Mouse (Mus musculus): ENCODE data around the gene Adgrl3. TPM values are rescaled to one million over a fixed set of nuclear protein-coding genes. Genes with fewer than 3 reads are reported as not detected.

Gene Adgrl3
- polyA plus RNA-seq, 1 experiment: 0.95 TPM

GRCm38 (mm10) chr5:81602889-81603288 lies 583.0 kb downstream of the Adgrl3 start:
- 95% methylated on average over 4 of the region's 4 CpGs for WGBS
- no peak overlapping the region for H3K27ac ChIP-seq (ENCODE audit: insufficient read depth, low read depth, low read length)
- H3K36me3 ChIP-seq (ENCODE audit: control insufficient read depth, insufficient read depth, low read length): no peaks in the 10 kb centered on the region
- H3K4me3 ChIP-seq (ENCODE audit: insufficient read depth, low read depth, low read length): no peak overlapping the region
- DNase-seq: no peak
- TF ChIP-seq CTCF (conservative IDR thresholded peaks at IDR 0.05; ENCODE audit: insufficient read depth, insufficient read length, low read depth, low read length) (no peak), POLR2A (IDR thresholded peaks at IDR 0.05; ENCODE audit: low read depth, low read length) (no peak)
- no peaks in the 10 kb centered on the region for H3K4me1 ChIP-seq (ENCODE audit: control insufficient read depth, insufficient read depth, low read length)
- no peaks in the 10 kb centered on the region for H3K27me3 ChIP-seq (replicated peaks; ENCODE audit: control insufficient read depth, insufficient read depth, low read length)

- WGBS: 75% methylated on average over 1 of the region's 1 CpGs
- Histone ChIP-seq H3K4me3 (ENCODE audit: insufficient read depth, low read depth, low read length) (no peak overlapping the region), H3K27ac (ENCODE audit: insufficient read depth, low read depth, low read length) (no peak overlapping the region), H3K36me3 (ENCODE audit: control insufficient read depth, insufficient read depth, low read length) (no peaks in the 10 kb centered on the region), H3K4me1 (ENCODE audit: control insufficient read depth, insufficient read depth, low read length) (no peaks in the 10 kb centered on the region), H3K27me3 (replicated peaks; ENCODE audit: control insufficient read depth, insufficient read depth, low read length) (no peaks in the 10 kb centered on the region)
- no peak for DNase-seq
- TF ChIP-seq CTCF (conservative IDR thresholded peaks at IDR 0.05; ENCODE audit: insufficient read depth, insufficient read length, low read depth, low read length): no peak
- TF ChIP-seq POLR2A (IDR thresholded peaks at IDR 0.05; ENCODE audit: low read depth, low read length): no peak
Observed at GRCm38 (mm10) chr5:81605646-81606045, 585.7 kb downstream of the Adgrl3 start.

GRCm38 (mm10) chr5:81610223-81610622 lies 590.3 kb downstream of the Adgrl3 start:
- TF ChIP-seq CTCF (conservative IDR thresholded peaks at IDR 0.05; ENCODE audit: insufficient read depth, insufficient read length, low read depth, low read length) (no peak), POLR2A (IDR thresholded peaks at IDR 0.05; ENCODE audit: low read depth, low read length) (no peak)
- H3K4me1 ChIP-seq (ENCODE audit: control insufficient read depth, insufficient read depth, low read length): no peaks in the 10 kb centered on the region
- no peaks in the 10 kb centered on the region for H3K36me3 ChIP-seq (ENCODE audit: control insufficient read depth, insufficient read depth, low read length)
- 77% methylated on average over 5 of the region's 5 CpGs for WGBS
- H3K4me3 ChIP-seq (ENCODE audit: insufficient read depth, low read depth, low read length): no peak overlapping the region
- no peak overlapping the region for H3K27ac ChIP-seq (ENCODE audit: insufficient read depth, low read depth, low read length)
- DNase-seq: no peak
- H3K27me3 ChIP-seq (replicated peaks; ENCODE audit: control insufficient read depth, insufficient read depth, low read length): no peaks in the 10 kb centered on the region

- H3K27ac ChIP-seq (ENCODE audit: insufficient read depth, low read depth, low read length): no peak overlapping the region
- H3K27me3 ChIP-seq (replicated peaks; ENCODE audit: control insufficient read depth, insufficient read depth, low read length): no peaks in the 10 kb centered on the region
- H3K4me3 ChIP-seq (ENCODE audit: insufficient read depth, low read depth, low read length): no peak overlapping the region
- no peaks in the 10 kb centered on the region for H3K4me1 ChIP-seq (ENCODE audit: control insufficient read depth, insufficient read depth, low read length)
- no peak for TF ChIP-seq POLR2A (IDR thresholded peaks at IDR 0.05; ENCODE audit: low read depth, low read length)
- no peak for TF ChIP-seq CTCF (conservative IDR thresholded peaks at IDR 0.05; ENCODE audit: insufficient read depth, insufficient read length, low read depth, low read length)
- H3K36me3 ChIP-seq (ENCODE audit: control insufficient read depth, insufficient read depth, low read length): no peaks in the 10 kb centered on the region
- no peak for DNase-seq
- 51% methylated on average over 4 of the region's 4 CpGs for WGBS
Observed at GRCm38 (mm10) chr5:81614674-81615073, 594.7 kb downstream of the Adgrl3 start.

GRCm38 (mm10) chr5:81621106-81621505 lies 601.2 kb downstream of the Adgrl3 start:
- H3K36me3 ChIP-seq (ENCODE audit: control insufficient read depth, insufficient read depth, low read length): no peaks in the 10 kb centered on the region
- no peak overlapping the region for H3K27ac ChIP-seq (ENCODE audit: insufficient read depth, low read depth, low read length)
- H3K4me3 ChIP-seq (ENCODE audit: insufficient read depth, low read depth, low read length): no peak overlapping the region
- TF ChIP-seq POLR2A (IDR thresholded peaks at IDR 0.05; ENCODE audit: low read depth, low read length) (no peak), CTCF (conservative IDR thresholded peaks at IDR 0.05; ENCODE audit: insufficient read depth, insufficient read length, low read depth, low read length) (no peak)
- no peaks in the 10 kb centered on the region for H3K4me1 ChIP-seq (ENCODE audit: control insufficient read depth, insufficient read depth, low read length)
- DNase-seq: no peak
- WGBS: 80% methylated on average over 5 of the region's 5 CpGs
- no peaks in the 10 kb centered on the region for H3K27me3 ChIP-seq (replicated peaks; ENCODE audit: control insufficient read depth, insufficient read depth, low read length)

GRCm38 (mm10) chr5:81621715-81622114 lies 601.8 kb downstream of the Adgrl3 start:
- Histone ChIP-seq H3K4me1 (ENCODE audit: control insufficient read depth, insufficient read depth, low read length) (no peaks in the 10 kb centered on the region), H3K27ac (ENCODE audit: insufficient read depth, low read depth, low read length) (no peak overlapping the region), H3K4me3 (ENCODE audit: insufficient read depth, low read depth, low read length) (no peak overlapping the region), H3K27me3 (replicated peaks; ENCODE audit: control insufficient read depth, insufficient read depth, low read length) (no peaks in the 10 kb centered on the region), H3K36me3 (ENCODE audit: control insufficient read depth, insufficient read depth, low read length) (no peaks in the 10 kb centered on the region)
- TF ChIP-seq POLR2A (IDR thresholded peaks at IDR 0.05; ENCODE audit: low read depth, low read length) (no peak), CTCF (conservative IDR thresholded peaks at IDR 0.05; ENCODE audit: insufficient read depth, insufficient read length, low read depth, low read length) (no peak)
- no peak for DNase-seq
- WGBS: 64% methylated on average over 3 of the region's 3 CpGs

- TF ChIP-seq CTCF (conservative IDR thresholded peaks at IDR 0.05; ENCODE audit: insufficient read depth, insufficient read length, low read depth, low read length) (no peak), POLR2A (IDR thresholded peaks at IDR 0.05; ENCODE audit: low read depth, low read length) (no peak)
- no peak for DNase-seq
Observed at GRCm38 (mm10) chr5:81623846-81624245, 603.9 kb downstream of the Adgrl3 start.

GRCm38 (mm10) chr5:81636169-81636568 lies 616.2 kb downstream of the Adgrl3 start:
- no peaks in the 10 kb centered on the region for H3K4me1 ChIP-seq (ENCODE audit: control insufficient read depth, insufficient read depth, low read length)
- no peaks in the 10 kb centered on the region for H3K27me3 ChIP-seq (replicated peaks; ENCODE audit: control insufficient read depth, insufficient read depth, low read length)
- H3K4me3 ChIP-seq (ENCODE audit: insufficient read depth, low read depth, low read length): no peak overlapping the region
- no peak overlapping the region for H3K27ac ChIP-seq (ENCODE audit: insufficient read depth, low read depth, low read length)
- DNase-seq: no peak
- no peak for TF ChIP-seq CTCF (conservative IDR thresholded peaks at IDR 0.05; ENCODE audit: insufficient read depth, insufficient read length, low read depth, low read length)
- TF ChIP-seq POLR2A (IDR thresholded peaks at IDR 0.05; ENCODE audit: low read depth, low read length): no peak
- H3K36me3 ChIP-seq (ENCODE audit: control insufficient read depth, insufficient read depth, low read length): no peaks in the 10 kb centered on the region
- WGBS: 58% methylated on average over 2 of the region's 2 CpGs

More at GRCm38 (mm10) chr5:81623846-81624245, 603.9 kb downstream of the Adgrl3 start:
- 49% methylated on average over 1 of the region's 1 CpGs for WGBS
- Histone ChIP-seq H3K36me3 (ENCODE audit: control insufficient read depth, insufficient read depth, low read length) (no peaks in the 10 kb centered on the region), H3K27ac (ENCODE audit: insufficient read depth, low read depth, low read length) (no peak overlapping the region), H3K4me1 (ENCODE audit: control insufficient read depth, insufficient read depth, low read length) (no peaks in the 10 kb centered on the region), H3K27me3 (replicated peaks; ENCODE audit: control insufficient read depth, insufficient read depth, low read length) (no peaks in the 10 kb centered on the region), H3K4me3 (ENCODE audit: insufficient read depth, low read depth, low read length) (no peak overlapping the region)
